Mouse (Mus musculus) intestine, postnatal 0 days (tissue): Measurements from ENCODE around the gene Oxtr. TPM values are rescaled to one million over a fixed set of nuclear protein-coding genes. Genes with fewer than 3 reads are reported as not detected.

ENCODE experiments used
- ATAC-seq: fragments of 200-750 bp; cut with Nextera tagmentation; 2 replicates; pipeline ENCODE4 v1.8.0; 2017; ENCODE audit warnings: mild to moderate bottlenecking, moderate TSS enrichment, moderate library complexity
- H3K27ac ChIP-seq: fragments of 300-500 bp; sonication (generic); 2 replicates; pipeline ENCODE4 v1.5.1; 2014; ENCODE audit warnings: mild to moderate bottlenecking, low read depth, low read length, moderate library complexity
- H3K27me3 ChIP-seq: fragments of 300-500 bp; sonication (generic); replicated peaks from 2 replicates; pipeline ENCODE4 v1.6.1; 2014; ENCODE audit warnings: low read length, mixed read lengths; ENCODE audit not compliant: control insufficient read depth, insufficient read depth
- H3K36me3 ChIP-seq: fragments of 300-500 bp; sonication (generic); 2 replicates; pipeline ENCODE4 v1.6.1; 2014; ENCODE audit warnings: mild to moderate bottlenecking, moderate library complexity; ENCODE audit not compliant: control insufficient read depth, insufficient read depth
- H3K4me1 ChIP-seq: fragments of 300-500 bp; sonication (generic); replicated peaks from 2 replicates; pipeline ENCODE4 v1.6.1; 2014; ENCODE audit warnings: antibody characterized with exemption, low read length, mixed read lengths; ENCODE audit not compliant: control insufficient read depth, insufficient read depth
- H3K4me2 ChIP-seq: fragments of 300-500 bp; sonication (generic); replicated peaks from 2 replicates; pipeline ENCODE4 v1.6.1; 2014; ENCODE audit warnings: low read depth, mild to moderate bottlenecking, moderate library complexity
- H3K4me3 ChIP-seq: fragments of 300-500 bp; sonication (generic); 2 replicates; pipeline ENCODE4 v1.5.1; 2014; ENCODE audit warnings: low read depth, low read length
- H3K9ac ChIP-seq: fragments of 300-500 bp; sonication (generic); 2 replicates; pipeline ENCODE4 v1.6.1; 2014; ENCODE audit warnings: mild to moderate bottlenecking, low read depth, low read length
- H3K9me3 ChIP-seq: fragments of 300-500 bp; sonication (generic); 2 replicates; pipeline ENCODE4 v1.6.1; 2016; ENCODE audit warnings: mixed run types; ENCODE audit not compliant: control insufficient read depth
- CTCF ChIP-seq: sonication (generic); IDR thresholded peaks from 2 replicates; pipeline ENCODE4 v1.5.1; 2016; ENCODE audit warnings: low read depth, mild to moderate bottlenecking, control low read depth, antibody characterized with exemption, moderate library complexity
- WGBS: fragments of 180-500 bp; shearing (Covaris S2); extraction: QIAGEN DNeasy Blood & Tissue Kit; methylation state at CpG from one replicate; pipeline ENCODE4 v1.1.7; 2014; 5-methylcytosine and 5-hydroxymethylcytosine counted together
- polyA plus RNA-seq: library from polyadenylated mRNA; unstranded; fragments of >200 nt; fragmentation: Nextera tagmentation; extraction: Ambion mirVana; gene quantifications from 2 replicates; pipeline ENCODE4 v1.2.1, GENCODE M21; 2015

The Oxtr gene
- polyA plus RNA-seq, 1 experiment from 2014 or later = 0.14 TPM

DNA sequence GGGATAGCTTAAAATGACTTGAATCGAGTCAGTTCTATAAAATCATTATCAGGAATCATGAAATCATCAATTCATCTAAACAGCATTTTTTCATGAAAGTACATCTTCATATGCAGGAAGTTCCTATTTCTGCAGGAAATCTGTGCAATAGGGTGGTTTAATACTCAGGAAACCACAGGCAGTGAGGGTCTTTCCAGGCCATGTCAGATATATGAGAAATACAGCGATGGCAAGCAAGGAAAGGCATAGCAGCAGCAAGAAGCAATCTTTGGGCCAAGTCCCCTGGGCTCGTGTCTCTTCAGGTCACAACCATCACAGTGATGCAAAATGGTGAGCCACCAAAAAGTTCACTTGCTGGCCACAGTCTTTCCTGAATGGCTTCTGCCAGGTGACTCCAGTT, 44.1 kb downstream of the Oxtr start:
- Histone ChIP-seq H3K9me3 (no peaks in the 10 kb centered on the region), H3K4me3 (no peak overlapping the region), H3K27me3 (no peaks in the 10 kb centered on the region), H3K9ac (no peak overlapping the region), H3K27ac (no peak overlapping the region), H3K4me1 (no peaks in the 10 kb centered on the region), H3K36me3 (no peaks in the 10 kb centered on the region), H3K4me2 (no peak overlapping the region)
- no peak for TF ChIP-seq CTCF
- ATAC-seq = no peak
- WGBS = 80% methylated on average over 3 of the region's 3 CpGs

DNA sequence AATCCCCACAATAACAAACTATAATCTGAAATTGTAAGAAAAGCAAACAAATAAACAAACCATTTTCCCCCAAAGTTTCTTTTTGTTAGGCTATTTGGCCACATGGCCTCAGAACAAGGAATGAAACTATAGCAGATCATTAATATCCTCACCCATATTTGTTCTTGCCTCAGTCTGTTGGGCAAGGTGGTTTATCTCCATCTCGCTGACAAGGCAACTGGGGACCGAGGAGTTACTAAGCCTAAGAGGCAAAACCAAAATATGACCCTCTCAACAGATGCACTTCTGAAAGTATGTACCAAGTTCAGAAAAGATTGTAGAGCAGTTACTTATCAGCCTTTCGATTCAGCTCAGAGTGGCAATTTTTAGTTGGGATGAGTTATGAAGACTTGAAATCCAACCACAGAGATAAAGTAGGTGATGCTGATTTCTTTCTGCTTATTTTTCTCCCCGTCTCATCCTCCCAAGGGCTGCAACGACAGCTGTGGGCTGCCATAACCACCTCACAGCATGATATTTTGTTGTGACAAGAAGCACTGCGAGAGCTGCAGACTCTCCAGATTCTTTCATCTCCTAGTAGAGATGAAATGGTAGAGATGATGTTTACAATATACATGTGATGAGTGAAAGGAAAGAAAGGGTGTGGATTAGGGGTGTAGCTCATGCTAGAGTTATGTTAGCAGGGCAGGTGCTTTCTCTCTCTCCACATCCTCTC, 63.6 kb downstream of the Oxtr start:
- H3K9ac ChIP-seq = no peak overlapping the region
- no peak overlapping the region for H3K27ac ChIP-seq
- ATAC-seq = no peak
- H3K4me1 ChIP-seq = no peaks in the 10 kb centered on the region
- H3K27me3 ChIP-seq = no peaks in the 10 kb centered on the region
- no peaks in the 10 kb centered on the region for H3K36me3 ChIP-seq
- H3K9me3 ChIP-seq = no peaks in the 10 kb centered on the region
- 74% methylated on average over 6 of the region's 6 CpGs for WGBS
- H3K4me2 ChIP-seq = no peak overlapping the region
- H3K4me3 ChIP-seq = no peak overlapping the region
- TF ChIP-seq CTCF = no peak

GRCm38 (mm10) chr6:112423746-112424501, 65.8 kb downstream of the Oxtr start:
- no peak for ATAC-seq
- 71% methylated on average over 8 of the region's 8 CpGs for WGBS
- no peaks in the 10 kb centered on the region for H3K4me1 ChIP-seq
- H3K4me2 ChIP-seq = no peak overlapping the region
- H3K27me3 ChIP-seq = no peaks in the 10 kb centered on the region
- H3K36me3 ChIP-seq = no peaks in the 10 kb centered on the region
- H3K9me3 ChIP-seq = no peaks in the 10 kb centered on the region
- no peak overlapping the region for H3K9ac ChIP-seq
- no peak for TF ChIP-seq CTCF
- H3K27ac ChIP-seq = no peak overlapping the region
- H3K4me3 ChIP-seq = no peak overlapping the region

Other genes with a start within 250 kb of the Oxtr start
- 8.0 and 8.7 TPM in 2 replicates for gene Lmcd1, start 216.2 kb downstream of the Oxtr start, polyA plus RNA-seq
- gene Ssu2, start 101.9 kb downstream of the Oxtr start, polyA plus RNA-seq = 4.1 and 4.8 TPM in 2 replicates
- gene Cav3, start 30.4 kb downstream of the Oxtr start, polyA plus RNA-seq = 4.1 and 4.9 TPM in 2 replicates
- 7.2 and 9.3 TPM in 2 replicates for gene Rad18, start 206.7 kb upstream of the Oxtr start, polyA plus RNA-seq